Comparison of ENCODE assay signal across 30 mouse cellular contexts in the genomic region with DNA sequence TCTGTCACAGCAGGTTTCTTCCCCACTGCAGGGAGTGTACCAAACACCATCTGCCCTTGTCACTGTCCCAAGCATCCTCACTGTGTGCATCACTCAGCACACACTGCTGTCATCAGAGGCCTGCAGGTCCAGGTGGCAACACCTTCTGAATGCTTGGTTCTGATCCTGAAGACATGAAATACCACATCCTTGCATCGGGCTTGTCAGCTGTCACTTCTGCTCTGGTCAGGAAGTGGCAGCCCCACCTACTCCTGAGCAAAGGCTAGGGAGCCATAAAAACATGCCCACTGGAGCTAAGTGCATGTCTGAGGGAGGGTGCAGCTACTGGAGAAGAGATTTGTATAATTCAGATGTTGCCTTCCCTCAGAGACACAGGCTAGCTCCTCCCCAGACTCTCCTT.
DNase-seq lines count a peak whose midpoint lies in the region; ATAC-seq and TF ChIP-seq lines count a peak whose summit lies in the region.
"Had no signal": no experiment of that assay in that cellular context is flagged by ENCODE, and none has a peak within 500 bp of the region (broad histone marks: within the 10 kb centered on the region; RNA-seq: fewer than 3 reads in every experiment).

No protein-coding gene starts in this region.

- TF ChIP-seq CTCF in thymus, adult 2 months (IDR thresholded peaks at IDR 0.05; ENCODE audit: borderline replicate concordance, control insufficient read depth, extremely low read depth, insufficient read depth, low read length, poor library complexity), result no peak
- no peak for TF ChIP-seq CTCF in layer of hippocampus, adult 2 months (conservative IDR thresholded peaks at IDR 0.05)

- DNase-seq in thymus, postnatal 0 days (ENCODE audit: low spot score), result peak; percentile 54
- DNase-seq in thymus, adult 2 months, result no peak
- peak; percentile 63 for DNase-seq in induced T-regulatory cell, adult 2 months (ENCODE audit: low read depth)
- no peak for DNase-seq in right cerebral cortex, postnatal 25 days
- no peak for DNase-seq in adrenal gland, adult 18-20 months (ENCODE audit: low spot score in 2 of 2)
- DNase-seq in layer of hippocampus, adult 2 months (ENCODE audit: low spot score in 2 of 2), result no peak
- no peak for DNase-seq in yolk sac, embryonic 10.5 days (ENCODE audit: low spot score)
- DNase-seq: adrenal gland, postnatal 36 days; cerebellum, adult 18-20 months; cerebellum, postnatal 10 days; gastrocnemius, adult 2 months; kidney, adult 18-20 months; kidney, postnatal 4 days; liver, postnatal 0 days; lung, postnatal 10 days; thymus, postnatal 14 days had no signal

- TF ChIP-seq POLR2A in thymus, adult 2 months (IDR thresholded peaks at IDR 0.05; ENCODE audit: control insufficient read depth, extremely low read depth, insufficient read depth, low read length, poor library complexity), result no peak

- peak; percentile 57 for ATAC-seq in megakaryocyte, adult 5-6 weeks (ENCODE audit: poor library complexity, severe bottlenecking)
- ATAC-seq: forebrain, embryonic 15.5 days; hindbrain, embryonic 16.5 days; liver, embryonic 12.5 days; liver, postnatal 0 days; midbrain, embryonic 16.5 days had no signal

- H3K4me3 ChIP-seq in thymus, adult 2 months (ENCODE audit: control insufficient read depth, insufficient read depth, low read length), result no peak overlapping the region
- H3K4me3 ChIP-seq in layer of hippocampus, adult 2 months, result no peak overlapping the region
- H3K4me3 ChIP-seq: embryonic facial prominence, embryonic 13.5 days; forebrain, embryonic 10.5 days; forebrain, embryonic 15.5 days; gastrocnemius, adult 2 months; heart, embryonic 10.5 days; heart, embryonic 15.5 days; left cerebral cortex, adult 2 months; limb, embryonic 13.5 days; liver, embryonic 12.5 days; neural tube, embryonic 12.5 days had no signal

- peaks cover 12% of the 10 kb centered on the region for H3K4me1 ChIP-seq in thymus, adult 2 months (replicated peaks; ENCODE audit: control insufficient read depth, insufficient read depth, low read length)
- H3K4me1 ChIP-seq: embryonic facial prominence, embryonic 13.5 days; forebrain, embryonic 10.5 days; forebrain, embryonic 15.5 days; heart, embryonic 10.5 days; heart, embryonic 15.5 days; limb, embryonic 13.5 days; liver, embryonic 12.5 days; neural tube, embryonic 12.5 days had no signal

- no peak overlapping the region for H3K27ac ChIP-seq in thymus, adult 2 months (ENCODE audit: control insufficient read depth, insufficient read depth, low read length)
- no peak overlapping the region for H3K27ac ChIP-seq in layer of hippocampus, adult 2 months
- H3K27ac ChIP-seq: embryonic facial prominence, embryonic 13.5 days; forebrain, embryonic 10.5 days; forebrain, embryonic 15.5 days; gastrocnemius, adult 2 months; heart, embryonic 10.5 days; heart, embryonic 15.5 days; kidney, postnatal 0 days; left cerebral cortex, adult 2 months; limb, embryonic 13.5 days; liver, embryonic 12.5 days; neural tube, embryonic 12.5 days had no signal

- H3K27me3 ChIP-seq in thymus, adult 2 months (ENCODE audit: control insufficient read depth, insufficient read depth, low read length), result no peaks in the 10 kb centered on the region
- H3K27me3 ChIP-seq: CH12.LX; embryonic facial prominence, embryonic 13.5 days; forebrain, embryonic 15.5 days; heart, embryonic 15.5 days; limb, embryonic 13.5 days; liver, embryonic 12.5 days; neural tube, embryonic 12.5 days had no signal

- 4% methylated on average over 1 of the region's 1 CpGs for WGBS in thymus, adult 2 months

- H3K36me3 ChIP-seq in thymus, adult 2 months (ENCODE audit: control insufficient read depth, insufficient read depth, low read length), result no peaks in the 10 kb centered on the region
- H3K36me3 ChIP-seq: embryonic facial prominence, embryonic 13.5 days; forebrain, embryonic 10.5 days; forebrain, embryonic 15.5 days; heart, embryonic 10.5 days; heart, embryonic 15.5 days; limb, embryonic 13.5 days; liver, embryonic 12.5 days; neural tube, embryonic 12.5 days had no signal

Comparison
In these comparisons a context has a peak if more than half of its experiments do, and no peak if none do; other contexts are left out.
1. DNase-seq: peak in thymus, postnatal 0 days (single experiment) and induced T-regulatory cell, adult 2 months (single experiment); none in thymus, adult 2 months (single experiment), right cerebral cortex, postnatal 25 days (single experiment), adrenal gland, adult 18-20 months (0 of 2), layer of hippocampus, adult 2 months (0 of 2) and yolk sac, embryonic 10.5 days (single experiment).